Mouse (Mus musculus) hindbrain, embryonic 12.5 days (tissue): ENCODE data around the gene Tor3a. TPM values are rescaled to one million over a fixed set of nuclear protein-coding genes. Genes with fewer than 3 reads are reported as not detected.

ENCODE experiments used
- ATAC-seq: fragments of 200-750 bp; cut with Nextera tagmentation; 2 replicates; pipeline ENCODE4 v1.8.0; 2017; ENCODE audit warnings: moderate TSS enrichment; ENCODE audit not compliant: low FRiP score
- H3K27ac ChIP-seq: fragments of 300-500 bp; sonication (generic); 2 replicates; pipeline ENCODE4 v1.5.1; 2016; ENCODE audit warnings: mild to moderate bottlenecking
- H3K27me3 ChIP-seq: fragments of 300-500 bp; sonication (generic); 2 replicates; pipeline ENCODE4 v1.6.1; 2016; ENCODE audit warnings: mild to moderate bottlenecking
- H3K36me3 ChIP-seq: fragments of 300-500 bp; sonication (generic); 2 replicates; pipeline ENCODE4 v1.6.1; 2016; ENCODE audit warnings: mild to moderate bottlenecking
- H3K4me1 ChIP-seq: fragments of 300-500 bp; sonication (generic); 2 replicates; pipeline ENCODE4 v1.6.1; 2016
- H3K4me2 ChIP-seq: fragments of 300-500 bp; sonication (generic); replicated peaks from 2 replicates; pipeline ENCODE4 v1.6.1; 2016; ENCODE audit warnings: mild to moderate bottlenecking
- H3K4me3 ChIP-seq: fragments of 300-500 bp; sonication (generic); 2 replicates; pipeline ENCODE4 v1.5.1; 2016; ENCODE audit warnings: mild to moderate bottlenecking
- H3K9ac ChIP-seq: fragments of 300-500 bp; sonication (generic); 2 replicates; pipeline ENCODE4 v1.6.1; 2016; ENCODE audit warnings: mild to moderate bottlenecking, moderate library complexity
- H3K9me3 ChIP-seq: fragments of 300-500 bp; sonication (generic); replicated peaks from 2 replicates; pipeline ENCODE4 v1.6.1; 2016; ENCODE audit warnings: mild to moderate bottlenecking
- WGBS: fragments of 180-500 bp; shearing (Covaris S2); methylation state at CpG from one replicate; pipeline ENCODE4 v1.1.7; 2016; 5-methylcytosine and 5-hydroxymethylcytosine counted together
- polyA plus RNA-seq: library from polyadenylated mRNA; unstranded; fragments of >200 nt; fragmentation: Nextera tagmentation; extraction: Ambion mirVana; gene quantifications from 2 replicates; pipeline ENCODE4 v1.2.1, GENCODE M21; 2016

The Tor3a gene
- polyA plus RNA-seq, 1 experiment from 2014 or later, result 5.0 TPM

DNA sequence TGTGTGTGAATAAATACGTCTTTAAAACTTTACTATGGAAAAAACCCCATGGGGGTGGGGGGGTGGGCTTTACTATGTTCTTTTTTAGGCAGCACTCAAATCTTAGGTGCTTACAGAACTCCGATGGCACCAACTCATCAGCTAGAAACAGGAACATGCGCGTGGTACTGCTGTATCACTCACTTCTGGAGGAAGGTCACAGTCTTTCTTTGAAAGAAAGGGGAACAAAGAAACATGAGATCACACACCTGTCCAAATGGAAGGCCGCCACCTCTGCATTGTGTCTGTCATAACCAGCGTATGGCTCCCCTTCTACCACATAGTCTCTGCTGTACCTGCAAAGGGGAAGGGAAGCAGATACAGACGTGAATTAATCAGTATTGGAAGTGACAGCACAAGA lies 28.0 kb upstream of the Tor3a start:
- 89% methylated on average over 7 of the region's 7 CpGs for WGBS
- H3K4me3 ChIP-seq, result no peak overlapping the region
- peaks cover 54% of the 10 kb centered on the region for H3K36me3 ChIP-seq
- ATAC-seq, result no peak
- H3K4me1 ChIP-seq, result no peaks in the 10 kb centered on the region
- H3K27me3 ChIP-seq, result no peaks in the 10 kb centered on the region
- no peak overlapping the region for H3K27ac ChIP-seq
- no peak overlapping the region for H3K4me2 ChIP-seq
- no peak overlapping the region for H3K9ac ChIP-seq
- no peaks in the 10 kb centered on the region for H3K9me3 ChIP-seq

DNA sequence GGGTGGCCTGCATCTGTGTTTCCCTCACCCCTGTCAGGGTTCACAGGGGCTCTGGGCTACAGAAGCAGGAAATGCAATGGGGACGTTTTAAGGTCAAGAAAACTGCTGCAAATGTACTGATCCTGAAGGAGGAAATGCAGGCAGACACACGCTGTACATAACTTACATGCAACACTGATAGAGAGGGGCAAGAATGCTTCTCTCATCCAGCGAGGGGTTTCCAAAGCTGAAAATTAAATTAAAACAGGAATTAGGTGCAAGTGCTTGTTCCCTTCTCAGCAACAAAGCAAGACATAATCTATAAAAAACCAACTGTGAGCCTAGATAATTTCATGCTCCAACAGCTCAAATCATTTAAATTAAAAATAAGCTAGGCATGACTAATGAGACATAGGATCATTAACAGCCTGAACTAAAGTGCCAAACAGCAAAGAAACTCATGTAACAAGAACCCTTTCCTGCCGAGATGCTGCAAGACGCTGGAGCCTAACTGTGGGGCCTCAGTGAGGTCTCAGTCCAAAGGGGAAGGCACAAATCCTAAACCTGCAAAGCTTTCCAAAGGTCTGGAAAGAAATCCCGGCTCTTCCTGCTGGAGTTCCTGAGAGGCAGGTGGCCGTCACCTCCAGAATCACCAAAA lies 12.0 kb upstream of the Tor3a start:
- no peak overlapping the region for H3K4me2 ChIP-seq
- no peaks in the 10 kb centered on the region for H3K4me1 ChIP-seq
- no peaks in the 10 kb centered on the region for H3K27me3 ChIP-seq
- 70% methylated on average over 7 of the region's 7 CpGs for WGBS
- peaks cover 83% of the 10 kb centered on the region for H3K36me3 ChIP-seq
- H3K9ac ChIP-seq, result no peak overlapping the region
- no peak for ATAC-seq
- no peak overlapping the region for H3K27ac ChIP-seq
- H3K4me3 ChIP-seq, result no peak overlapping the region
- no peaks in the 10 kb centered on the region for H3K9me3 ChIP-seq

DNA sequence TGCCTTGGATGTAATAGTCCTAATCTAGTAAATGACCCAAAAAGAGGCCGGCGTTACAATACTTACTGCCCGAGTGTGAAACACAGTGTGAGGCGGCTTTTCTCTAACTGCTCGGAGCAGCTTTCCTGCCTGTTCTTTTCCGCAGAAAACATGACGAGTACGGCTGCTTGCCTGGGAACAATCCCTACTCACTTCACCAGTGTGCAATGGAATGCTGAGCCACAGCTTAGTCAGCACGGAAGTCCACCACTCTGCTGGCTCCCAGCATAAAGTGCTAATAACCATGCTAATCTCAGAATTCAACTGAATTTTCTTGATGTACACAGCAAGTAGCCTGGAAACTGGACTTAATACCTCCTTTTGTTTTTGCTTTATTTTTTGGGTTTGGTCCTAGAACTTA lies 5.4 kb upstream of the Tor3a start:
- H3K27ac ChIP-seq, result no peak overlapping the region
- H3K4me2 ChIP-seq, result no peak overlapping the region
- no peaks in the 10 kb centered on the region for H3K9me3 ChIP-seq
- H3K27me3 ChIP-seq, result no peaks in the 10 kb centered on the region
- WGBS, result 85% methylated on average over 9 of the region's 9 CpGs
- ATAC-seq, result no peak
- H3K4me3 ChIP-seq, result no peak overlapping the region
- H3K36me3 ChIP-seq, result peaks cover 46% of the 10 kb centered on the region
- no peak overlapping the region for H3K9ac ChIP-seq
- peaks cover under 1% of the 10 kb centered on the region for H3K4me1 ChIP-seq

DNA sequence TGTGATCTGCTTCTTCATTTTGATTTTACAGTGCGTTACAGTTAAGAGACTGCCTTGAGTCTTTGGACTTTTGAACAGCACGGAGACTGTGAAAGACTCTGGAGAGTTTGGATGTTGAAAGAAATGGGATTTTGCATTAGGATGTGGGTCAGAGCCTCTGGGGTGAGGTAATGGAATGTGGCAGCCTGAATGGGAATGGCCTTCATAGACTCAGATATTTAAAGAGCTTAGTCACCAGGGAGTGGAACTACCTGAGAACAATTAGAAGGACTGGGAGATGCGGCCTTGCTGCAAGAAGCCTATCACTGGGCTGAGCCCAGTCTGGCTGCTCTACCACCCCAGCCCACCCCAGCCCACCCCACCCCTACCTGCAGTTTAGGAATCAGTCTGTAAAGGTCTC lies 3.1 kb upstream of the Tor3a start:
- Histone ChIP-seq H3K4me1 (peaks cover 20% of the 10 kb centered on the region), H3K9ac (no peak overlapping the region), H3K27ac (no peak overlapping the region), H3K9me3 (no peaks in the 10 kb centered on the region), H3K27me3 (0 out of 2 replicates have a peak, but pooled peaks cover 3% of the 10 kb centered on the region), H3K4me2 (no peak overlapping the region), H3K4me3 (no peak overlapping the region), H3K36me3 (peaks cover 29% of the 10 kb centered on the region)
- 91% methylated on average over 3 of the region's 3 CpGs for WGBS
- ATAC-seq, result no peak

DNA sequence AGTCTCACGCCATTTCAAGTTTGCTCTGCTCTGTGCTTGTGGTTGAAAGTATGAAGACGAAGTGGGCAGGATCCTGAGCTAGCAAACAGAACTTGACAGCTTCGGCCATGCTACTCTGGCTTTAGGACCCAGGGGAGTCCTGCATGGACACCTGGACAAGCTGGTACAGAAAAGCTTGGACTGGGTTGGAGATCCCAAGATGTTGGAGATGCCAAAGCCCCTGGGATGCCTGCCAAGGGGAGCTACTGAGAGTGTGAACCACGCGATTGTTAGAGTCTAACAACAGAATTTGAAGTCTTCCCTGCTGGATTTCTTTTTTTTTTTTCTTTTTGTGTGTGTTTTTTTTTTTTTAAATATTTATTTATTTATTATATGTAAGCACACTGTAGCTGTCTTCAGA lies 2.4 kb upstream of the Tor3a start:
- 81% methylated on average over 5 of the region's 5 CpGs for WGBS
- Histone ChIP-seq H3K27ac (no peak overlapping the region), H3K9ac (no peak overlapping the region), H3K36me3 (peaks cover 24% of the 10 kb centered on the region), H3K27me3 (0 out of 2 replicates have a peak, but pooled peaks cover 3% of the 10 kb centered on the region), H3K4me3 (no peak overlapping the region), H3K4me1 (peaks cover 20% of the 10 kb centered on the region), H3K9me3 (no peaks in the 10 kb centered on the region), H3K4me2 (no peak overlapping the region)
- no peak for ATAC-seq

DNA sequence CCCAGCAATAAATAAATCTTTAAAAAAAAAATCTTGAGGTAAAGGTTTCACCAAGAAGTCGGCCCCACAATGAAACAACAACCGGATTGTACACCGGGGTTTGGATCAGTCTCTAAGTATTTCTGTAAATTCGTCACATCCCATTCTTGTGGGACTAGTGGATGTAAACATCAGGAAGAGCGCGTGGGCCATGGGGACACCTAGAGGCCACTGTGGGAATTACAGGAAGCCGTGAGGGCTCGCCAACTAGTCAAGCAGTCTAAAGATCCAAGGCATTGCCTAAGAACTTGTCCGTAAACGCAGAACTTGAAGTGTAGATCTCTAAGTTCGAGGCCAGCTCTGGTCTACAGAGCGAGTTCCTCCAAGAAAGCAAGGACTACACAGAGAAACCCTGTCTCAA lies 2.0 kb upstream of the Tor3a start:
- H3K4me1 ChIP-seq, result peaks cover 20% of the 10 kb centered on the region

DNA sequence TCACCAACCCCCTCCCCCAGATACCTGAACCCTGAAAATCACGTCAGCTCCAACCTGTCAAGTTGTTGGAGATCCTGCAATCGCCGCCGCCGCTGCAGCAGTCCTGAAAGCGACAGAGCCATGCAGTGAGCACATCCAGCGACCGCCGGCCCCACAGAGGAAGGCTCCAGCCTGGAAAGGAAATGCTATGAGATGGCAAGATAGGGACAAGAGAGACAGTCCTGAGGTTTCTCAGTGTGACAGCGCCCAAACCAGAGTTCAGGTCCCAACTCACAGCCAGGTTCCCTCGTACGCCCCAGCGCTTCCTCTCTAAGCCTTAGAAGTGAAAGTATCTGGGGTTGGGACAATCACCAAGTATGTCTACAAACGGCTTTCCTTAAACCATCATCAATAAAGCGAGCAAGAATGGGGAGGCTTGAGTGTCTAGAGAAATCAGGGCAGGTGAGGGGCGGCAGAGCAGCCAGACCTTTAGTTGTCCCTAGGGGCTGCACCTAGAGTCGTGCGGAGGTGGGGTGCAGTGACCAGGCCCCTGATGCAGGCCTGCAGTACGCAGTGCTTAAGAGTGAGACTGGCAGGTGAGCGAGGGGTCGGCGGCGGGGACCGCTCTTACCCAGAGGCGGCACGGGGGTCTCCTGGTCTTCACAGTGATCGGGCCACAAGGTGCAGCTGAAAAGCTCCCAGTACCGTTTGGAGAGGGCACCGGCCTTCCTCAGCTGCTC lies 521 bp downstream of the Tor3a start:
- Histone ChIP-seq H3K36me3 (no peaks in the 10 kb centered on the region), H3K9ac (peak overlapping the region; percentile 63), H3K4me2 (peak overlapping the region; percentile 98), H3K9me3 (no peaks in the 10 kb centered on the region), H3K27ac (no peak overlapping the region), H3K4me3 (peak overlapping the region; percentile 47), H3K4me1 (peaks cover 21% of the 10 kb centered on the region), H3K27me3 (0 out of 2 replicates have a peak, but pooled peaks cover 3% of the 10 kb centered on the region)
- WGBS, result 2% methylated on average over 29 of the region's 29 CpGs
- ATAC-seq, result peak; percentile 62

More for the DNA sequence above, 2.0 kb upstream of the Tor3a start:
- H3K9ac ChIP-seq, result no peak overlapping the region
- no peak overlapping the region for H3K4me2 ChIP-seq
- H3K9me3 ChIP-seq, result no peaks in the 10 kb centered on the region
- no peak overlapping the region for H3K27ac ChIP-seq
- 0 out of 2 replicates have a peak, but pooled peaks cover 3% of the 10 kb centered on the region for H3K27me3 ChIP-seq
- WGBS, result 37% methylated on average over 12 of the region's 12 CpGs
- H3K4me3 ChIP-seq, result no peak overlapping the region
- peaks cover 20% of the 10 kb centered on the region for H3K36me3 ChIP-seq
- ATAC-seq, result no peak

DNA sequence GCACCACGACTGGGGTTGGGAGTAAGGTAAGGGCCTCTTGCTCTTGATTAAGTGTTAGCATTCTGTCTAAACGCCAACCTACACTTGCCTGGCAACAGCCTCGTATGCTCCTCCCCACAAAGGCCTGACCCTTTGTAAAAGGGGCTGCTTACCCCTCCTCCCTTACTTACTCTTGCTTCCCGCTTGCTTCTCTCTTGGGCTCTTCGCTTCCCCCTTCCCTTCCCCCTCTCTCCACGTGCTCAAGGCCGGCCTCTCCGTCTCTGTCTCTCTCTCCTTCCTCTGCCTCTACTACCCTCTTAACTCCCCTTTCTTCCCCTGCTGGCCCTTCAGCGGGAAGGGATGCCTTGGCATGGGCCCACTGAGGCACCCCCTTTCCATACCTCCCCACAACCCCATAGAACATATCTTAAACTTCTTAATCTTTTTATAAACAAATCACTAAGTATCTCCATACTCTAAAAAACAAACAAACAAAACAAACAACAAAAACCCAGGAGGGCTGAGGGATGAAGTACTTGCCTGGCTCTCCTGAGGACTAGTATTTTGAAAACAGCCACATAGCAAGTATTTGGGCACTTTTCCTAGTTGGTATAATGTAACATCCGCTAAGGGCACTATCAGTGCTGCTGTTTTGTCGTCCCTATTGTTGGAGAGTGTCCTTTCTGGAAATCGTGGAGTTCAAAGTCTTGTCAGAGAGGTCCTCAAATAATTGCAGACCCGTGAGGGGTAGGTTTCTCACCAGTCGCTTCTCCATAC lies 1.3 kb downstream of the Tor3a start:
- Histone ChIP-seq H3K4me3 (peak overlapping the region; percentile 47), H3K9me3 (no peaks in the 10 kb centered on the region), H3K27ac (no peak overlapping the region), H3K4me2 (peak overlapping the region; percentile 98), H3K27me3 (0 out of 2 replicates have a peak, but pooled peaks cover 3% of the 10 kb centered on the region), H3K4me1 (peaks cover 23% of the 10 kb centered on the region), H3K36me3 (no peaks in the 10 kb centered on the region), H3K9ac (peak overlapping the region; percentile 63; the same call in 1 of the 2 replicates)
- ATAC-seq, result no peak; the same call in 1 of the 2 replicates
- 4% methylated on average over 14 of the region's 14 CpGs for WGBS

DNA sequence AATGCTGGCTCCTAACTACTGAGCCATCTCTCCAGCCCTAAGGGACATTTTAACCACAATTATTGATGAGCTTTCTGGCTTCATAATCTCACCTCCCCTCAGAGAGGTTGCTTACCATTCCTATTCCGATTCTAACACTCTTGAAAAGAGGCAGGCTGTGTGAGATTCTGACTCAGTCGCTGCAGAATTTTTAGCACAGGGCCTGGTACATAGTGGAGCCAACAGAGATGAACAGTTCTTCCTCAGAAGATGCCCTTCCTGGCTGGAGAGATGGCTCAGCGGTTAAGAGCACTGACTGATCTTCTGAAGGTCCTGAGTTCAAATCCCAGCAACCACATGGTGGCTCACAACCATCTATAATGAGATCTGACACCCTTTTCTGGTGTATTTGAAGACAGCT lies 2.2 kb downstream of the Tor3a start:
- no peak overlapping the region for H3K4me2 ChIP-seq
- peaks cover 23% of the 10 kb centered on the region for H3K4me1 ChIP-seq
- H3K9ac ChIP-seq, result no peak overlapping the region
- no peaks in the 10 kb centered on the region for H3K9me3 ChIP-seq
- no peak for ATAC-seq
- 0 out of 2 replicates have a peak, but pooled peaks cover 3% of the 10 kb centered on the region for H3K27me3 ChIP-seq
- no peak overlapping the region for H3K4me3 ChIP-seq
- H3K36me3 ChIP-seq, result no peaks in the 10 kb centered on the region
- 91% methylated on average over 3 of the region's 3 CpGs for WGBS
- no peak overlapping the region for H3K27ac ChIP-seq

DNA sequence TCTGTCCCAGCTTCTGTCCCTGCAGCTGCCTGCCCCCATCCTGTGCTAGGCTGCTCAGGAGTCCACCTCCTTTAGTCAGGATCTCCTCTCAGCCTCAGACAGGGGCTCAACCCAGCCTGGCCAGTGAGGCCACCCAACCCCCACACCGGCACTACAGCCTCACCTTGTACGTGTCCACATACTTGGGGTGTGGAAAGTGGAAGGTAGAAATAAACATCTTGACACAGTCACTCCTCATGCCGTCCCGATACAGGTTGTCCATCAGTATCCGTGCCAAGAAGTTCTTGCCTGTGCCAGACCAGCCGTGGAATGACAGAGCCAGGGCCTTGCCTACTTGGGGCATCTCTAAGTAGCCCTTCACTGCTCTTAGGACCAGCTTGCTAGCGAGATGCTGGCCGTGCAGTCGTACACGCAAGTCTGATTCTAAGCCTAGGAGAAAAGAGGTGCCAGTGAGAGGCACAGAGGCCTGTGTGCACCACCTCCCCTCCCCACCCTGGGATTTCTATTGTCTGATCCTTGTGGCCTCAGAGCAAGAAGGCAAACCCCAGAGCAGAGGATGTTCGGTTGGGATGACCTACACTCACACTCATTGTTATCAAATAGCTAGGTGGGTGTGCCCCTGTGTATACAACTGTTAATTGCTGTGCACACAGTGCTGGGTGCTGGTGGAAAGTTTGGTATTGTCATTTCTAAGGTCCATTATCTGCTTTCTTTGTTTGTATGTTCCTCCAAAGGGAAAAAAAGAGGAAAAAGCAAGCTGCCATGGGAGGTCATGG lies 4.8 kb downstream of the Tor3a start:
- no peak overlapping the region for H3K27ac ChIP-seq
- 45% methylated on average over 11 of the region's 11 CpGs for WGBS
- ATAC-seq, result no peak
- no peaks in the 10 kb centered on the region for H3K36me3 ChIP-seq
- H3K27me3 ChIP-seq, result 0 out of 2 replicates have a peak, but pooled peaks cover 3% of the 10 kb centered on the region
- no peak overlapping the region for H3K4me3 ChIP-seq
- H3K4me2 ChIP-seq, result no peak overlapping the region
- H3K4me1 ChIP-seq, result peaks cover 25% of the 10 kb centered on the region
- H3K9ac ChIP-seq, result no peak overlapping the region
- no peaks in the 10 kb centered on the region for H3K9me3 ChIP-seq

DNA sequence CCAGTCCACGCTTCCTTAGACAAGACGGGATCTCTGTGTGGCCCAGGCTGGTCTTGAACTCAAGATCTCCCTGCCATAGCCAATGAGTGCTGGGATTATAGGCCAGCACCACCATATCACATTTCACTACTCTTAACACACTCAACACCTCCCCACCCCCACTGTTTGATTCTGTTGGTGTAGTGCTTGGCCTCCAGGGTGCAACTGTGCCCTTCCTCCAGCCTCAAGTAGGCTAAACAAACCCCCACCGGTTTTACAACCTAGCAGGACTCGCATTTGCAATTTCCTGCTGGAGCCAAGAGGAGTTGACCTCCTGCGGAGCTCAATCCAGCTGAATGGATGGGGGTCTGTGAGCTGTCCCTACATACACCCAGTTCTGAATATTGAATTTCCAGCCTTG lies 5.6 kb downstream of the Tor3a start:
- Histone ChIP-seq H3K9ac (no peak overlapping the region), H3K9me3 (no peaks in the 10 kb centered on the region), H3K4me1 (peaks cover 18% of the 10 kb centered on the region), H3K4me2 (no peak overlapping the region), H3K4me3 (no peak overlapping the region), H3K36me3 (no peaks in the 10 kb centered on the region), H3K27ac (no peak overlapping the region), H3K27me3 (0 out of 2 replicates have a peak, but pooled peaks cover 3% of the 10 kb centered on the region)
- ATAC-seq, result no peak
- WGBS, result 29% methylated on average over 5 of the region's 5 CpGs
